Mouse (Mus musculus): ENCODE measurements around the gene Sp1. TPM values are rescaled to one million over a fixed set of nuclear protein-coding genes. Genes with fewer than 3 reads are reported as not detected.

Gene Sp1
- 10 to 100 TPM; 54.9 to 69.9 TPM for total RNA-seq (2021)
- long read RNA-seq, experiment 1, full-length matches to known transcripts: 5 of 9 reads
- long read RNA-seq, experiment 1, partial matches to known transcripts: 0 of 9 reads
- long read RNA-seq, experiment 1, other reads (novel, unspliced or antisense): 4 of 9 reads
- long read RNA-seq, experiment 2, full-length matches to known transcripts: 1 of 7 reads
- long read RNA-seq, experiment 2, partial matches to known transcripts: 5 of 7 reads
- long read RNA-seq, experiment 2, other reads (novel, unspliced or antisense): 1 of 7 reads

GRCm38 (mm10) chr15:102405489-102406195, at the start of gene Sp1:
Gene Sp1 (plus strand): TSS chr15:102406143.
- peak; percentile 92 to 96 for DNase-seq (ENCODE audit: low spot score in 2 of 2)

GRCm38 (mm10) chr15:102356501-102357325, 49.2 kb upstream of the Sp1 start:
- DNase-seq (ENCODE audit: low spot score in 2 of 2): no peak

- no peak for DNase-seq (ENCODE audit: low spot score in 2 of 2)
These were observed 47.8 kb upstream of the Sp1 start for GRCm38 (mm10) chr15:102358126-102358525.

DNA sequence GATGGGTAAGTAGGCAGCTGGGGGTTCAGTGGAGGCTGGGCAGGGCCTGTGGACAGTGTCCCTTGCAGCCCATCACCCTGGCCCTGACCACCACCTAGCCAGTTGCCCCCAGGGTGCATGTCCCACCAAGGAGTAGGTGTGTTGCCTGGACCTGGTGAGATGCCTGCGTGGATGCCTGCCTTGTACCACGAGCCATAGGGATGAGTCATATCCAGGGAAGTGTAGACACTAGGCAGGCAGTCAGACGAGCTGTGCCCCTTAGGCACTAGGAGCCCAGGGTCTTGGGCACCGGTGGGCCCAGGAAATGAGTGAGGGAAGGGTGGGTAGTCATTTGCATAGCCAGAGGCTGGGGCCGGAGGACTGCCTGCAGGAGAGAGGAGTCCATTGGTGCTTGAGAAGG, 47.1 kb upstream of the Sp1 start:
- DNase-seq (ENCODE audit: low spot score in 2 of 2): no peak

- DNase-seq (ENCODE audit: low spot score in 2 of 2): no peak
These were observed 43.3 kb upstream of the Sp1 start for GRCm38 (mm10) chr15:102362648-102363047.

DNA sequence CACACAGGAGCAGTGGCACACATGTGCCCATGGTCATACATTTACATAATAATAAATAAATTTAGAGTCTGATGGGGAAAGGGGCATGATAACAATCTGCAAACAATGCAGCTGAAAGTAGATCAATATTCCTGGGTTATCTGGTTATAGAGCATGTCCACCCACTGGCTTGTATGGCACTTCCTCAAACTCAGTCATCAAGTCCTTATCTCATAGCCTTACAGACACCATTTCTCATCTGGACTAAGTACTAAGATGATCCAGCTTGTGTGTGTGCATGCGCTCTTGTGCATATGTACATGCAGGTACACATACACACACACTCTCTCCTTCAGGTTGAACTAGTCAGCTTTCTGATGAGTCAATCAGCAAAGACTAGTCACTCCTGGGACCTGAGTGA, 41.3 kb upstream of the Sp1 start:
- no peak for DNase-seq (ENCODE audit: low spot score in 2 of 2)

DNA sequence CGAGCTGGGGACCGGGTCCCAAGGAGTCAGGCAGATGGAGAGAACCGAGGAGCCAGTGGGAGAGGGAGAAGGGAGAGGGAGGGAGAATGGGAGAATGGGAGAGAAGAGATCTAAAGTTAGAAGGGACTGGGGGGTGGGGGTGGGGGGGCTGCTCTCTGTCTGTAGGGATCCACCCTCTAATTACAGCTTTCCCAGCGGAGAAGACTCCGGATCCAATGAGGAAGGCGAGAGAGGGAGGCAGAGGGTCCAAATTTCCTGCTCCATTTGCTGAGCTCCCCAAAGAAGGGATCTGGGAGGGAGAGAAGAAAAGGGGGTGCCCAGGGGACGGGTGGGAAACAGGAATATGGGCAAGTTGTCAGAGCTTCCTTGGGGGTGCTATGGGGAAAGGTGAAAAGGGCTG, 39.7 kb upstream of the Sp1 start:
- DNase-seq (ENCODE audit: low spot score in 2 of 2): no peak

- no peak for DNase-seq (ENCODE audit: low spot score in 2 of 2)
These were observed 39.1 kb upstream of the Sp1 start, which contains the start of gene Sp7 for GRCm38 (mm10) chr15:102366733-102367344. Gene Sp7 (minus strand): TSS chr15:102367182.

DNA sequence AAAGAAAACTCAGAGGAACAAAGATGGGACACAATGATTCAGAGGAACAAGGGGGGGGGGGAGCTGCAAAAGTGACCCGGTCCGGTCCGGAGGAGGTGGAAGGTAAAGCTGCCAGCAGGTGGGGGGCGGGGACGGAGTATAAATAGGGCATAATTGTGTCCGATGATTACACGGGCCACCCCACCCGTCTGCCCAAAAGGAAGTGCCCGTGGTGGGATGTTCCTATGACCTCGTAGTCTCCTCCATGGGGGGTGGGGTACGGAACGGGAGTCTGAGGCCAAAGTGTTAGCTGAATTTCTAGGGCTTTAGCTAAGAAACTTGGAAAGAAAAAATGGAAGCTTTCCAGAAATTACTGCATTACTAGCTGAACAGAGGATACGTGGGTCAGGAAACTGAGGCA, 36.0 kb upstream of the Sp1 start:
- no peak for DNase-seq (ENCODE audit: low spot score in 2 of 2)

DNA sequence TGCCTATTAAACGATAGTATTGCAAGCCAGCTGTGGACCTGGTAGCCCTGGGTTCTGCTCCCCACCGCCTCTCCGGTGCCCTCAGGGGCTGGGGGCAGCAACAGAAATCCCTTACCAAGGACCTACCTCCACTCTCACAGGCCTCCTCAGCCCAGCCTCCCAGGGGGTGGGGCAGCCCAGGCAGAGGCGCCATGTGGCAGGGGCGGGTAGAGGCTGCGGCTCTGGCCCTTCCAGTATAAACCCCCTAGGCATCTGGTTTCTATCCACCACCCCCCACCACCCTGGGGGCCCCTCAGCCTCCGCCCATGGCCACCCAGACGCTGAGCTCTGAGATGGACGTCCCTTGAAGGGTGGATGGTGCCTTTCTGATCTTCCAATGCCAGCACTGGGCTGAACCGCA, 35.2 kb upstream of the Sp1 start:
- DNase-seq (ENCODE audit: low spot score in 2 of 2): no peak

DNA sequence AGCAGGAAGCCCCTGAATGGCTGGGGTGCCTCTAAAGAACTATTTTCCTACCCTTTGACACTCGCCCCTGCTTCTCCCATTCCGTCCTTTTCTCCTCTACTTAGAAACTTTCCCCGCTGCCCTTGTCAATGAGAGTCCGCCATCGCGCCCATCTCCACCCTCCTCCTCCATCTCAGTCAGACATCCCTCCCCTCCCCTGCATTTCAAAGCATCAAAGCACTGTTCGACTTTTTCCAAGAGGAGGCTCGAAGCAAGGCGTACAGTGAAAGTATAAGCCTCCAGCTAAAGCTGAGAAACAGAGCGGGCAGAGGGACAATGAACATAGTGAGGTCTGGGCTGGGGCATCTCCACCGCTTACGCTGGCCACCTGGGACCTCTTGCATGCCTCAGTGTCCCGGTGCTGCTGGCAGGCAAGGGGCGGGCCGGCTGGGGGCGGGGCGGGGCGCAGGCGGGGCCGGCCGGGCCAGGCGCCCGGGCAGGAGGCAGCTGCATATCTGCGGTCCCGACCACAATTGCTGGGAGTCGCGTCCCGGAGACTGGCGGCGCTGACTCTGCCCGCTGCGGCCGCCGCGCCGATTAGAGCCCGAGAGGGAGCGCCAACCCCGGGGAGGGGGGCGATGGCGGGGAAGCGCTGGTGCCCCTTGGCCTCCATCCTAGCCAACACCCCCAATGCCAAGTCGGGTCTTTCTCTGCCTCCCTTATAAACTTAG, 29.3 kb upstream of the Sp1 start:
- peak; percentile 46 to 70 for DNase-seq (ENCODE audit: low spot score in 2 of 2)

GRCm38 (mm10) chr15:102377163-102377543, 28.8 kb upstream of the Sp1 start:
- DNase-seq (ENCODE audit: low spot score in 2 of 2): peak; percentile 85 to 93

DNA sequence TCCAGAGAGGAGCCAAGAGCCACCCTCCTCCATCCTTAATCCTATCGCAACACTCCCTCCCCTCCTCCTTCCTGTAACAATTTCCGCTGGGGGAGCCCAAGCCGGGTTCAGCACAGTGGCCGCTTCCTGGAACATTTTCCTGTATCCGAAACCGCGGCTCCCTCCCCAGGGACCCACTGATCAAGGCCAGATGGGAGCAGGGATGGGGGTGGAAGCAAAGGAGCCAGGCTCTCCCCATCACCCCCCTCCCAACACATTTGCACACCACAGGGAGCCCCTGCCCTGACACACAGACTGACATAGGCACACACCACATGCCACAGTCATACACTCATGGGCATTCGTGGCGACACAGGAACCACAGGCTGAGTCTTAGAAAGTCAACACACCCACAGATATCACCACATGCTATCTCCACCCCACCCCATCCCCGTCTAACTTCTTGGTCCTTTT, 28.1 kb upstream of the Sp1 start:
- DNase-seq (ENCODE audit: low spot score in 2 of 2): peak; percentile 46 to 70

GRCm38 (mm10) chr15:102381575-102381974, 24.4 kb upstream of the Sp1 start:
- peak; percentile 71 to 80 for DNase-seq (ENCODE audit: low spot score in 2 of 2)

DNA sequence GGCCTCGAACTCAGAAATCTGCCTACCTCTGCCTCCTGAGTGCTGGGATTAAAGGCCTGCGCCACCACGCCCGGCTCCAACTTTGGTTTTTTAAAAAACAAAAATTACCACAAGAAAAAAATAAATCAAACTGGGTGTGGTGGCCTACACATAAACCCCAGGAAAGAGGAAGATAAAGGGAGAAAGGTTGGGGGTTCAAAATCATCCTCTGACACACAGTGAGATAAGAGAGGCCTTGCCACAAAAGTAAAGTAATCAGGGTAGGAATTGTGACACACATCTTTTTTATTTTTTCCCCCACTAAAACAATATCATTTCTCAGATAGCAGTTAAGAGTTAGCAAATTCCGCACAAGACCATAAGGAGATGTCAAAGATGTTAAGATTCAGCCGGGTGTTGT, 22.3 kb upstream of the Sp1 start:
- no peak for DNase-seq (ENCODE audit: low spot score in 2 of 2)

GRCm38 (mm10) chr15:102386640-102387039, 19.3 kb upstream of the Sp1 start:
- DNase-seq (ENCODE audit: low spot score in 2 of 2): no peak

GRCm38 (mm10) chr15:102388942-102389341, 17.0 kb upstream of the Sp1 start:
- no peak for DNase-seq (ENCODE audit: low spot score in 2 of 2)

GRCm38 (mm10) chr15:102392520-102392919, 13.4 kb upstream of the Sp1 start:
- DNase-seq (ENCODE audit: low spot score in 2 of 2): no peak

- no peak for DNase-seq (ENCODE audit: low spot score in 2 of 2)
These were observed 12.3 kb upstream of the Sp1 start for GRCm38 (mm10) chr15:102393584-102394014.

DNA sequence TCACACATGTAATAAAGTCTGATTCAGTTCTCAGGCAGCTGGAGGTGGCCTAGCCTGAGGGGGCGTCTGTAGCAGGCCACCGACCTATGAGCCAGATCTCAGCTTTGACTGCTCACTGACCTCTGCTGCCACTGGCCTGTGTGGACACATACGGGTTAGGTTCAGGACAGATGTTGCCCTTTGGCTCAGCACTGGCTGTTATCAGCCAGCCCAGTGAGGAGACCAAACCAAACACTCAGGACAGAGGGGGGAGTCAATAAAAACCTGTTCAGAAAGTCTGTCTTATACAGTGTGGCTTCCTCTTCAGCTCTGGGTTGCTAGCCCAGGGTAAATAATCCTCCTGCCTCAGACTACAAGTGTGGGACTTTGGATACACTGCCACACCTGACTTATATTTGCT, 10.9 kb upstream of the Sp1 start:
- no peak for DNase-seq (ENCODE audit: low spot score in 2 of 2)

DNA sequence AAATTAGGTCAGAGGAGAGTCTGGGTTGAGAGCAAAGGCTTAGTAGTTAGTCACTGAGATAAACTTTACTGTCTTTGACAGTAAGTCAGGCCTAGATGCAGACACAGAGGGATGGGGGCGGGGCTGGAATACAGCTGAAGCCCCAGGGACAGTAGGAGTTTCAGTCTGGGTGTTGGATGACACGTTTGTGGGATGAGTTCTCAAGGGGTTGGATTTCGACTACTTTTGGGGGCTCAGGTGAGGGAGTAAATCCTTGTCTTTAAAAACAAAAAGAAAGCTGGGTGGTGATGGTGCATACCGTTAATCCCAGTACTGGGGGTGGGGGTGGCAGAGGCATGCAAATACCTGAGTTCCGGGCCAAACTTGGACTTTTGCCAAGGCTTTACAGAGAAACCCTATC, 7.3 kb upstream of the Sp1 start:
- DNase-seq (ENCODE audit: low spot score in 2 of 2): no peak

Measured in gastrocnemius, postnatal 4 days (tissue).